Mouse (Mus musculus) lung, postnatal 0 days (tissue): ENCODE data around the gene Ermn. TPM values are rescaled to one million over a fixed set of nuclear protein-coding genes. Genes with fewer than 3 reads are reported as not detected.

Source experiments
- ATAC-seq: fragments of 200-750 bp; cut with Nextera tagmentation; 2 replicates; pipeline ENCODE4 v1.8.0; 2017; ENCODE audit warnings: moderate library complexity
- DNase-seq: peaks from one replicate; pipeline ENCODE4 v3.0.0-alpha.2; 2016; ENCODE audit warnings: low spot score
- H3K27ac ChIP-seq: fragments of 300-500 bp; sonication (generic); 2 replicates; pipeline ENCODE4 v1.5.1; 2014; ENCODE audit warnings: antibody characterized with exemption, mild to moderate bottlenecking, low read length, mixed read lengths
- H3K27me3 ChIP-seq: fragments of 300-500 bp; sonication (generic); replicated peaks from 2 replicates; pipeline ENCODE4 v1.6.1; 2014; ENCODE audit warnings: low read length, mixed read lengths; ENCODE audit not compliant: insufficient read depth
- H3K36me3 ChIP-seq: fragments of 300-500 bp; sonication (generic); 2 replicates; pipeline ENCODE4 v1.6.1; 2014; ENCODE audit warnings: low read length, mixed read lengths; ENCODE audit not compliant: insufficient read depth
- H3K4me1 ChIP-seq: fragments of 300-500 bp; sonication (generic); 2 replicates; pipeline ENCODE4 v1.6.1; 2014; ENCODE audit warnings: antibody characterized with exemption, low read depth, low read length, mixed read lengths; ENCODE audit not compliant: insufficient read depth
- H3K4me2 ChIP-seq: fragments of 300-500 bp; sonication (generic); replicated peaks from 2 replicates; pipeline ENCODE4 v1.6.1; 2014; ENCODE audit warnings: low read depth, mild to moderate bottlenecking, low read length, moderate library complexity, mixed read lengths
- H3K4me3 ChIP-seq: fragments of 300-500 bp; sonication (generic); 2 replicates; pipeline ENCODE4 v1.5.1; 2014; ENCODE audit warnings: low read depth, low read length
- H3K9ac ChIP-seq: fragments of 300-500 bp; sonication (generic); replicated peaks from 2 replicates; pipeline ENCODE4 v1.6.1; 2014; ENCODE audit warnings: low read depth, mild to moderate bottlenecking
- H3K9me3 ChIP-seq: fragments of 300-500 bp; sonication (generic); 2 replicates; pipeline ENCODE4 v1.6.1; 2016; ENCODE audit warnings: low read length, mixed read lengths
- CTCF ChIP-seq: IDR thresholded peaks from 2 replicates; pipeline ENCODE4 v1.5.1; 2016; ENCODE audit warnings: antibody characterized with exemption, mild to moderate bottlenecking
- EP300 ChIP-seq: IDR thresholded peaks from 2 replicates; pipeline ENCODE4 v1.6.1; 2016; ENCODE audit warnings: antibody characterized with exemption, mild to moderate bottlenecking, control low read depth
- WGBS: fragments of 180-500 bp; shearing (Covaris S2); extraction: QIAGEN DNeasy Blood & Tissue Kit; methylation state at CpG from one replicate; pipeline ENCODE4 v1.1.7; 2014; 5-methylcytosine and 5-hydroxymethylcytosine counted together
- polyA plus RNA-seq: library from polyadenylated mRNA; unstranded; fragments of >200 nt; fragmentation: Nextera tagmentation; extraction: Ambion mirVana; gene quantifications from 2 replicates; pipeline ENCODE4 v1.2.1, GENCODE M21; 2015

Gene Ermn
- polyA plus RNA-seq, result 0.04 TPM in 1 of 2 replicates, not detected in the other

GRCm38 (mm10) chr2:58052821-58053581, at the start of gene Ermn:
Gene Ermn, minus strand, starts transcription at chr2:58052864.
- no peaks in the 10 kb centered on the region for H3K27me3 ChIP-seq
- H3K27ac ChIP-seq, result no peak within 1 kb of the TSS
- no peak within 1 kb of the TSS for H3K9ac ChIP-seq
- WGBS, result 49% methylated on average over 7 of the region's 7 CpGs
- H3K9me3 ChIP-seq, result no peaks in the 10 kb centered on the region
- TF ChIP-seq EP300 (no peak), CTCF (no peak)
- no peaks in the 10 kb centered on the region for H3K4me1 ChIP-seq
- ATAC-seq, result no peak
- DNase-seq, result no peak
- no peak within 1 kb of the TSS for H3K4me3 ChIP-seq
- H3K4me2 ChIP-seq, result no peak within 1 kb of the TSS
- H3K36me3 ChIP-seq, result no peaks in the 10 kb centered on the region

- Histone ChIP-seq H3K9ac (no peak overlapping the region), H3K4me2 (no peak overlapping the region), H3K36me3 (no peaks in the 10 kb centered on the region), H3K27ac (no peak overlapping the region), H3K4me3 (no peak overlapping the region), H3K4me1 (no peaks in the 10 kb centered on the region), H3K9me3 (no peaks in the 10 kb centered on the region), H3K27me3 (no peaks in the 10 kb centered on the region)
- ATAC-seq (no peak), DNase-seq (no peak)
- TF ChIP-seq EP300, result no peak
- no peak for TF ChIP-seq CTCF
- WGBS, result 61% methylated on average over 1 of the region's 1 CpGs
Observed at GRCm38 (mm10) chr2:58094818-58095217, 42.2 kb upstream of the Ermn start.

DNA sequence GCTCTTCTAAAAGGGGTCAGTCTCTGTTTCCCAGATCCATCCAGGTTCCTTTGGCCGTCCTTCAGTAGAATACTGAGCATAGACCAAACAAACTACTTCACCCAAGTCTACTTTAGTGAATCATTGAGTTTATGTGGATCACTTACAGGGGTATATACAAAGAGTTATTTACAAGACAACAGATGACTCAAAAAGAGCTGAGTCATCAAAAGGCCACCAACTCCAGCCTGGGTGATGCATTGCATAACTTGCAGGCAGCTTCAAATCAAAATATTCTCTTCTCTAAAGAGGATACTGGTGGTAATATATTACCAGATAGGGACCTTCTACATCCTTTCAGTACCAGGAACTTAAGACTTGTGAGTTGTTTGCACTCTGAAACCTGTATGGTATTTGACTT, 33.8 kb upstream of the Ermn start:
- Histone ChIP-seq H3K9me3 (no peaks in the 10 kb centered on the region), H3K4me2 (no peak overlapping the region), H3K27ac (no peak overlapping the region), H3K36me3 (no peaks in the 10 kb centered on the region), H3K27me3 (no peaks in the 10 kb centered on the region), H3K4me3 (no peak overlapping the region), H3K9ac (no peak overlapping the region), H3K4me1 (no peaks in the 10 kb centered on the region)
- WGBS, result 80% methylated on average over 1 of the region's 1 CpGs
- DNase-seq (no peak), ATAC-seq (no peak)
- TF ChIP-seq CTCF, result no peak

GRCm38 (mm10) chr2:58079849-58080248, 27.2 kb upstream of the Ermn start:
- TF ChIP-seq EP300, result no peak
- no peak for TF ChIP-seq CTCF
- H3K27me3 ChIP-seq, result no peaks in the 10 kb centered on the region
- H3K9ac ChIP-seq, result no peak overlapping the region
- H3K9me3 ChIP-seq, result no peaks in the 10 kb centered on the region
- no peak overlapping the region for H3K27ac ChIP-seq
- ATAC-seq (no peak), DNase-seq (no peak)
- H3K36me3 ChIP-seq, result no peaks in the 10 kb centered on the region
- no peak overlapping the region for H3K4me3 ChIP-seq
- H3K4me1 ChIP-seq, result no peaks in the 10 kb centered on the region
- 42% methylated on average over 1 of the region's 1 CpGs for WGBS
- no peak overlapping the region for H3K4me2 ChIP-seq

DNA sequence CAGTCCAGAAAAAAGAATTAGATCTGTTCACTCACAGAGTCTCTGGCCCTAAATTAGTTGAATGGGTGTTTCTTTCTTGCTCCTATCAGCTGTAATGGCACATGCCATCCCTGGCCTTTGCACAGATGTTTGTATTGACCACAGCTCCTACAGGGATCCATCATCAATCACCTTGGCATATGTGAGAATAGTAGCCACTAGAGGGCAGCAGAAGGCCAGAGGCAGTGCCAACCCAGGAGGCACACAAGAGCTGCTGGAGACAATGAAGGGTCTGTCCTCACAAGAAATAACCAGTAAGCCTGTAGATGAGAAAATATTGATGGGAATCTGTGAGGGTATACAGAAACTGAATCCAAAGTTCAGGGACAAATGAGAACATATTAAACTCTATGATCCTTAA, 2.7 kb upstream of the Ermn start:
- no peaks in the 10 kb centered on the region for H3K36me3 ChIP-seq
- H3K4me3 ChIP-seq, result no peak overlapping the region
- ATAC-seq, result peak; percentile 37; the same call in 1 of the 2 replicates
- H3K4me2 ChIP-seq, result no peak overlapping the region
- peak; percentile 91 for TF ChIP-seq CTCF
- no peak for TF ChIP-seq EP300
- no peak overlapping the region for H3K27ac ChIP-seq
- no peaks in the 10 kb centered on the region for H3K9me3 ChIP-seq
- peak; percentile 48 for DNase-seq
- no peaks in the 10 kb centered on the region for H3K27me3 ChIP-seq
- H3K9ac ChIP-seq, result no peak overlapping the region
- no peaks in the 10 kb centered on the region for H3K4me1 ChIP-seq

GRCm38 (mm10) chr2:58041867-58042266, 10.8 kb downstream of the Ermn start:
- TF ChIP-seq CTCF (no peak), EP300 (no peak)
- WGBS, result 46% methylated on average over 7 of the region's 7 CpGs
- Histone ChIP-seq H3K27ac (no peak overlapping the region), H3K27me3 (no peaks in the 10 kb centered on the region), H3K9me3 (no peaks in the 10 kb centered on the region), H3K4me2 (no peak overlapping the region), H3K36me3 (no peaks in the 10 kb centered on the region), H3K4me3 (no peak overlapping the region), H3K9ac (no peak overlapping the region), H3K4me1 (no peaks in the 10 kb centered on the region)
- no peak for DNase-seq
- ATAC-seq, result no peak

GRCm38 (mm10) chr2:58036926-58037325, 15.7 kb downstream of the Ermn start:
- H3K4me3 ChIP-seq, result no peak overlapping the region
- DNase-seq, result no peak
- H3K4me2 ChIP-seq, result no peak overlapping the region
- WGBS, result 67% methylated on average over 2 of the region's 2 CpGs
- H3K4me1 ChIP-seq, result no peaks in the 10 kb centered on the region
- no peak overlapping the region for H3K9ac ChIP-seq
- no peak for ATAC-seq
- no peaks in the 10 kb centered on the region for H3K27me3 ChIP-seq
- H3K9me3 ChIP-seq, result no peaks in the 10 kb centered on the region
- no peak overlapping the region for H3K27ac ChIP-seq
- no peaks in the 10 kb centered on the region for H3K36me3 ChIP-seq
- TF ChIP-seq EP300 (no peak), CTCF (no peak)
